Mouse (Mus musculus) intestine, postnatal 0 days (tissue): ENCODE results near the gene Gm1673. TPM values are rescaled to one million over a fixed set of nuclear protein-coding genes. Genes with fewer than 3 reads are reported as not detected.

Experiments
- ATAC-seq: fragments of 200-750 bp; cut with Nextera tagmentation; 2 replicates; pipeline ENCODE4 v1.8.0; 2017; ENCODE audit warnings: mild to moderate bottlenecking, moderate TSS enrichment, moderate library complexity
- H3K27ac ChIP-seq: fragments of 300-500 bp; sonication (generic); 2 replicates; pipeline ENCODE4 v1.5.1; 2014; ENCODE audit warnings: mild to moderate bottlenecking, low read depth, low read length, moderate library complexity
- H3K27me3 ChIP-seq: fragments of 300-500 bp; sonication (generic); replicated peaks from 2 replicates; pipeline ENCODE4 v1.6.1; 2014; ENCODE audit warnings: low read length, mixed read lengths; ENCODE audit not compliant: control insufficient read depth, insufficient read depth
- H3K36me3 ChIP-seq: fragments of 300-500 bp; sonication (generic); 2 replicates; pipeline ENCODE4 v1.6.1; 2014; ENCODE audit warnings: mild to moderate bottlenecking, moderate library complexity; ENCODE audit not compliant: control insufficient read depth, insufficient read depth
- H3K4me1 ChIP-seq: fragments of 300-500 bp; sonication (generic); replicated peaks from 2 replicates; pipeline ENCODE4 v1.6.1; 2014; ENCODE audit warnings: antibody characterized with exemption, low read length, mixed read lengths; ENCODE audit not compliant: control insufficient read depth, insufficient read depth
- H3K4me2 ChIP-seq: fragments of 300-500 bp; sonication (generic); replicated peaks from 2 replicates; pipeline ENCODE4 v1.6.1; 2014; ENCODE audit warnings: low read depth, mild to moderate bottlenecking, moderate library complexity
- H3K4me3 ChIP-seq: fragments of 300-500 bp; sonication (generic); 2 replicates; pipeline ENCODE4 v1.5.1; 2014; ENCODE audit warnings: low read depth, low read length
- H3K9ac ChIP-seq: fragments of 300-500 bp; sonication (generic); 2 replicates; pipeline ENCODE4 v1.6.1; 2014; ENCODE audit warnings: mild to moderate bottlenecking, low read depth, low read length
- H3K9me3 ChIP-seq: fragments of 300-500 bp; sonication (generic); 2 replicates; pipeline ENCODE4 v1.6.1; 2016; ENCODE audit warnings: mixed run types; ENCODE audit not compliant: control insufficient read depth
- CTCF ChIP-seq: sonication (generic); IDR thresholded peaks from 2 replicates; pipeline ENCODE4 v1.5.1; 2016; ENCODE audit warnings: low read depth, mild to moderate bottlenecking, control low read depth, antibody characterized with exemption, moderate library complexity
- WGBS: fragments of 180-500 bp; shearing (Covaris S2); extraction: QIAGEN DNeasy Blood & Tissue Kit; methylation state at CpG from one replicate; pipeline ENCODE4 v1.1.7; 2014; 5-methylcytosine and 5-hydroxymethylcytosine counted together
- polyA plus RNA-seq: library from polyadenylated mRNA; unstranded; fragments of >200 nt; fragmentation: Nextera tagmentation; extraction: Ambion mirVana; gene quantifications from 2 replicates; pipeline ENCODE4 v1.2.1, GENCODE M21; 2015

Gm1673 gene
- polyA plus RNA-seq, 1 experiment from 2014 or later, result 26.7 TPM

DNA sequence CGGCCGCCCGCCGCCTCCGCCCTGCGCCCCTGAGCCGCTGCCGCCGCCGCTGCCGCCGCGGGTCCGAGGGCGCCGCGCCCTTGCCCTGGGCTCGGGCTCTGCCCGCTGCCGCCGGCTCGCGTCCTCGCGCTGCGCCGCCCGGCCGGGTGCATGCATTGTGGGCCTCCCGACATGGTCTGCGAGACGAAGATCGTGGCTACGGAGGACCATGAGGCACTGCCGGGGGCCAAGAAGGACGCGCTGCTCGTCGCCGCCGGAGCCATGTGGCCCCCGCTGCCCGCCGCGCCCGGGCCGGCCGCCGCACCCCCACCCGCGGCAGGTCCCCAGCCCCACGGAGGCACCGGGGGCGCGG lies 13.4 kb downstream of the Gm1673 start:
- Histone ChIP-seq H3K4me2 (peak overlapping the region; percentile 96), H3K4me3 (peak overlapping the region; percentile 56), H3K27ac (no peak overlapping the region), H3K27me3 (peaks cover 56% of the 10 kb centered on the region), H3K9ac (peak overlapping the region; percentile 8; the same call in 1 of the 2 replicates), H3K36me3 (no peaks in the 10 kb centered on the region), H3K4me1 (no peaks in the 10 kb centered on the region), H3K9me3 (no peaks in the 10 kb centered on the region)
- no peak for TF ChIP-seq CTCF
- under 1% methylated on average over 46 of the region's 55 CpGs for WGBS
- ATAC-seq, result no peak

DNA sequence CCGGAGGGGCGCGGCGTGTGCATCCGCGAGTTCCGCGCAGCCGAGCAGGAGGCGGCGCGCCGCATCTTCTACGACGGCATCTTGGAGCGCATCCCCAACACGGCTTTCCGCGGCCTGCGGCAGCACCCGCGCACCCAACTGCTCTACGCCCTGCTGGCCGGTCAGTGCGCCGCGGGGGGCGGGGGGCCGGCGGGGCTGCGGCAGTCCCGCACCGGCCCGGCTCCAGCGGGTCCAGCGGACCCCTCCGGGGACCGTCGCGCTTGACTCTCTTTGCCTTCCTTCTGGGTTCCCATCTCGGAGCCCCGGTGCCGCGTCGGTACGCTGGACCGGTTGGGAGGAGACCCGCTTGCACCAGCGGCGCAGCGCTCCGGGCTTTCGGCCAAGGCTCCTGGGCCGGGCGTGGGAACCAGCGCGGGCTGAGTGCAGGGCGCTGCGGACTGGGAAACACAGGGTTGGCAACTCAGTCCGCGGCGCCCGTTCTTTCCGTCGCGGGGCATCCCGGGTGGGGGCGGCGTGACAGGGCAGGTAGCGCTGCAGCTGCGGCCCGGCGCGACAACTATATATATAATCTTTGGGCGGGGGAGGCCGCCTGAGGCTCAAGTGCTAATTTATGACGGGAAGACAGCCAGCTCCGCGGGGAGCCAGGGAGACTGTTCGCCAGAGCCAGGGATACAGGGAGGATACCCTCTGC lies 14.0 kb downstream of the Gm1673 start:
- H3K4me3 ChIP-seq, result peak overlapping the region; percentile 56
- no peaks in the 10 kb centered on the region for H3K4me1 ChIP-seq
- no peaks in the 10 kb centered on the region for H3K36me3 ChIP-seq
- H3K27me3 ChIP-seq, result peaks cover 56% of the 10 kb centered on the region
- no peak for ATAC-seq
- TF ChIP-seq CTCF, result no peak
- H3K27ac ChIP-seq, result no peak overlapping the region
- peak overlapping the region; percentile 96 for H3K4me2 ChIP-seq
- peak overlapping the region; percentile 8; the same call in 1 of the 2 replicates for H3K9ac ChIP-seq
- H3K9me3 ChIP-seq, result no peaks in the 10 kb centered on the region
- under 1% methylated on average over 79 of the region's 80 CpGs for WGBS

DNA sequence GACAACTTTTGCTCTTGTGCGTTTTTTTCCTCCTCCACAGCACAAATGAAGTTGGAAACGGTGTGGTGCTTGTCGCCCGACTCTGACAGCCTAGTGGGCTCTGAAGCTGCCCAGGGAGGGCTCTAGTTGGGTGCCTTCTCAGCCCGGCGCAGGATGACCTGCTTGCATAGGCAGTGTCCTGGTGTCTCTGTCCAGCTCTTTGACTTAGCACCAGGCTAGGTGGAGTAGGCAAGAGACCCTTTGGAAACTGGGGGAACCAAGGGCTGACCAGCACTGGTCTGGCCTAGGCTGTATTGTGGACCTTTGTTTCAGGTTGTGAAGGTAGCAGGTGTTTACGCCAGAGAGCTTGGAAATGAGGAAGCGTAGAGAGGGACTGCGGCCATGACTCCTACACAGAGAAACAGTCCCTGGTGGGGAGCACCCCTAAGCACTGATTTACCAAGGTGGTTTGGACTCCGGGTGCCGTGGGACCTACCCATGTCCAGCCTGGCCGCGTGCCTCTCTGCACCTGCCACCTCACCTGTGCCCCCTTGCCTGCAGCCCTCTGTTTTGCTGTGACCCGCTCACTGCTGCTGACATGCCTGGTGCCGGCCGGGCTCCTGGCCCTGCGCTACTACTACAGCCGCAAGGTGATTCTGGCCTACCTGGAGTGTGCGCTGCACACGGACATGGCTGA lies 14.7 kb downstream of the Gm1673 start:
- Histone ChIP-seq H3K9me3 (no peaks in the 10 kb centered on the region), H3K36me3 (no peaks in the 10 kb centered on the region), H3K9ac (no peak overlapping the region), H3K4me2 (no peak overlapping the region), H3K27ac (no peak overlapping the region), H3K27me3 (peaks cover 56% of the 10 kb centered on the region), H3K4me1 (no peaks in the 10 kb centered on the region), H3K4me3 (no peak overlapping the region)
- ATAC-seq, result no peak
- WGBS, result 78% methylated on average over 20 of the region's 20 CpGs
- no peak for TF ChIP-seq CTCF

DNA sequence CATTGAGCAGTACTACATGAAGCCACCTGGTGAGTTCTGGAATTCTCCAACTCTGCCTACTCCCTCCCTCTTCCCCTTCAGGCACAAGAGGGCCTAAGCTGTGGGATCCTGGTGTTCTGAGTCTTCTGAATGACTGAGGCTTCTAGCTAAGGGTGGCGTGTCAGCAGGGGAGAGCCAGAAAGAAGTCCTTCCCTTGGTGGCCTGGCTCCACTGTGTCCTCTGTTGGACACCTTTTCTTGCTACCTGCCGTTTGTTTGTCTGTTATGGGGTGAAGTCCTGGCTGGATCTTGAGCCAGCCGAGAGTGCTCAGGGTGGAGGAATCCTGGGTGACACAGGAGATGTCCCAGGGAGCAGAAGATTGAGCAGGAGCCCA lies 15.3 kb downstream of the Gm1673 start:
- Histone ChIP-seq H3K4me3 (no peak overlapping the region), H3K9ac (no peak overlapping the region), H3K4me2 (no peak overlapping the region), H3K27me3 (peaks cover 56% of the 10 kb centered on the region), H3K9me3 (no peaks in the 10 kb centered on the region), H3K4me1 (no peaks in the 10 kb centered on the region), H3K27ac (no peak overlapping the region), H3K36me3 (no peaks in the 10 kb centered on the region)
- ATAC-seq, result no peak
- TF ChIP-seq CTCF, result no peak
- WGBS, result 89% methylated on average over 3 of the region's 3 CpGs

DNA sequence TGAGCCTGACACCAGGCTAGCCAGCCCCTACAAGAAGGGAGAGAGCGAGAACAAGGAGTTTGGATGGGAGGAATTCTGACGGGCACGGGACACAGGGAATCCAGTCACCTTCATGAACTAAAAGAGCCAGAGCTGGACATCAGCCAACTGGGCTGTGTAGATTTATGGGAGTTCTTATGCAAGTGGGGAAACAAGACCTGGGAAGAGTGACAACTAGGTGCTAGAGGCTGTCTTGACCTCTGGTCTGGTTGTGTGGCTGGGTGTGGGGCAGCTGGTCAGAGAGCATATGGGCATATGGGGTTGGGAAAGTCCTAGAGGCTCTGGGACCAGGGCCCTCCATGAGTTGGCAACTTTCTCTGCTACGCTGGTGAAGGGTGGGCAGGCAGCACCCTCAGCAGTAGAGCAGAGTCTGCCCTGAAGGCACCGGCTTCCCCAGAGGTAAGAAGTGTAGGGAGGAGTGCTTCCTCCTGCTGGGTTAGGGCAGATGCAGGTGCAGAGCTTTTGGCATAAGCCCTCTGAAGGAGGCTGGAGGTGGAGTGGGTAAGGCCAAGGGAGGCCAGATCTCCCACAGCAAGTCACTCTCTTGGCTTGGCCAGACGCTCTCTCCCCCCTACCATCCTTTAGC lies 16.3 kb downstream of the Gm1673 start:
- no peak overlapping the region for H3K4me3 ChIP-seq
- no peaks in the 10 kb centered on the region for H3K36me3 ChIP-seq
- no peak overlapping the region for H3K27ac ChIP-seq
- no peak overlapping the region for H3K9ac ChIP-seq
- 80% methylated on average over 6 of the region's 6 CpGs for WGBS
- no peak for ATAC-seq
- no peaks in the 10 kb centered on the region for H3K9me3 ChIP-seq
- no peaks in the 10 kb centered on the region for H3K4me1 ChIP-seq
- H3K4me2 ChIP-seq, result no peak overlapping the region
- TF ChIP-seq CTCF, result no peak
- peaks cover 50% of the 10 kb centered on the region for H3K27me3 ChIP-seq

DNA sequence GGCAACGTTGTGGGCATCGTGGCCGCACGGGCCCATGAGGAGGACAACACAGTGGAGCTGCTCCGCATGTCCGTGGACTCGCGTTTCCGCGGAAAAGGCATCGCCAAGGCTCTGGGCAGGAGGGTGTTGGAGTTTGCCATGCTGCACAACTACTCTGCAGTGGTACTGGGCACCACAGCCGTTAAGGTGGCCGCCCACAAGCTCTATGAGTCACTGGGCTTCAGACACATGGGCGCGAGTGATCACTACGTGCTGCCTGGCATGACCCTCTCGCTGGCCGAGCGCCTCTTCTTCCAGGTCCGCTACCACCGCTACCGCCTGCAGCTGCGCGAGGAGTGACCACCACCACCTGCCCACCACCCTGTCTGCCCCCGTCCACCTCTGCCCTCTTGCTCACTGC lies 17.6 kb downstream of the Gm1673 start:
- no peak overlapping the region for H3K9ac ChIP-seq
- peaks cover 38% of the 10 kb centered on the region for H3K27me3 ChIP-seq
- H3K9me3 ChIP-seq, result no peaks in the 10 kb centered on the region
- no peaks in the 10 kb centered on the region for H3K36me3 ChIP-seq
- WGBS, result 97% methylated on average over 25 of the region's 25 CpGs
- no peaks in the 10 kb centered on the region for H3K4me1 ChIP-seq
- H3K27ac ChIP-seq, result no peak overlapping the region
- no peak for TF ChIP-seq CTCF
- H3K4me2 ChIP-seq, result no peak overlapping the region
- ATAC-seq, result no peak
- H3K4me3 ChIP-seq, result no peak overlapping the region
